Mouse (Mus musculus) cerebellum, adult 9-11 months (tissue): ENCODE data around the gene BC107364.
"Not testable (repeated sequence)": the region's sequence is repeated elsewhere in the genome, so short reads cannot be mapped to it uniquely, and the experiment has no call there.

ENCODE experiments used
- DNase-seq: peaks from one replicate; pipeline ENCODE4 v3.0.0; 2022

BC107364 gene

GRCm38 (mm10) chr3:96449762-96450585 lies 2.1 kb downstream of the BC107364 start:
- not testable (repeated sequence) for DNase-seq

GRCm38 (mm10) chr3:96445436-96445835 lies 6.7 kb downstream of the BC107364 start:
- DNase-seq, result no peak

- peak; percentile 55 for DNase-seq
Observed at GRCm38 (mm10) chr3:96440578-96440977, 11.5 kb downstream of the BC107364 start.

DNA sequence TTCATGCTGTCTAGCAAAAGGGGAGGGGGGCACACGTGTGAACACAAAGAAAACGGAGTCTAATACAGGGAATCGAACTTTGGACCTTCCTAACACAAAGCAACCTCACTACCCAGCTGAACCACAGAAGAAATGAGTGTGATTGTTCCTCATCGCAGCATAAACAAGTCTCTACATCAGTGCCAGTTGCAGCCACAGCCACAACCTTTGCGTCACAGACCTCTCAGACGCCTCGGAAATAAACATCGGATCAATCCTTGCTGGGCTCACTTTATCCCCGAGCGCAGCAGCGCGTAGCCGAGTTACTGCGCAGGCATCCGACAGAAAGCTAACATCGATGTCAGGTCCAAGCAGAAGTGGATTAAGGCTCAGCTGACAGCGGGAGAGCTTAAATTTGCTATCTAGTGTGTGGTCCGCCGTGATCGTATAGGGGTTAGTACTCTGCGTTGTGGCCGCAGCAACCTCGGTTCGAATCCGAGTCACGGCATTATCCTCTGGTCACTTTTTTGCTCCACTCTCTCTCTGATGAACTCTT lies 16.5 kb downstream of the BC107364 start:
- no peak for DNase-seq

DNA sequence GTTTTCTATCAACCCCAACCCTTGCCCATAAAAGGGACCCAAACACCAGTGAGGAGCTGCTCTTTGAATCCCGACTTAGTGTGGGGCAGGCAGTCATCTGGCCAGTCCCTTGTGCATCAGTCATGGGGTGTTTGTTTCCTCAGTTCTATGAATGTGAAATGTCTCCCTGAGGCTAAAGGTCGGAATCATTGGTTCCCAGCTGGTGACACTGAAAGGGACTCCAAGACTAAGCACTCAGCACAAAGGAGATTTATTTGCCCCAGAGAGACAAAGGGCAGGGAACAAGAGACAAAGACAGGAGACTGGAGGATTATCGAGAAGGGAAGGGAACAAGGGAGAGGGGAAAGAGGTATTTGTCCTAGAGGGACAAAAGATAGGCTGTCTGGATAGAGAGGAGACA lies 19.9 kb downstream of the BC107364 start:
- DNase-seq, result no peak

GRCm38 (mm10) chr3:96429819-96430132 lies 22.3 kb downstream of the BC107364 start:
- no peak for DNase-seq

- no peak for DNase-seq
Observed at GRCm38 (mm10) chr3:96428941-96429818, 22.9 kb downstream of the BC107364 start.

- DNase-seq, result no peak
Observed at GRCm38 (mm10) chr3:96427761-96428462, 24.2 kb downstream of the BC107364 start.

- DNase-seq, result no peak
Observed at GRCm38 (mm10) chr3:96427311-96427710, 24.8 kb downstream of the BC107364 start.

DNA sequence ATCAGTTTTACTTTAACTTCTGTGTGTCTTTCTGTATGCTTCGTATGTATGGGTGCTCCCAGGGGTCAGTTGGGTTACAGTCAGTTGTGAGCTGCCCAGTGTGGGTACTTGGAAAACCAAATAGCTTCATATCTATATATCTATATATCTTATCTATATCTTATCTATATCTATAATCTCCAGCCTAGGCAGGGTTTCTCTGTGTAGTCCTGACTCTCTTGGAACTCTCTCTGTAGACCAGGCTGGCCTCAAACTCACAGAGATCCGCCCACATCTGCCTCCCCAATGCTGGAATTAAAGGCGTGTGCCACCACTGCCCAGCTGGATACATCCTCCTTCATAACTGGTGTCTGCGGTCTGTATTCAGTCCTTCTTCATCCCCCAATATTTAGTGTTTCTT lies 25.8 kb downstream of the BC107364 start:
- DNase-seq, result no peak

GRCm38 (mm10) chr3:96424447-96424846 lies 27.7 kb downstream of the BC107364 start:
- DNase-seq, result not testable (repeated sequence)

DNA sequence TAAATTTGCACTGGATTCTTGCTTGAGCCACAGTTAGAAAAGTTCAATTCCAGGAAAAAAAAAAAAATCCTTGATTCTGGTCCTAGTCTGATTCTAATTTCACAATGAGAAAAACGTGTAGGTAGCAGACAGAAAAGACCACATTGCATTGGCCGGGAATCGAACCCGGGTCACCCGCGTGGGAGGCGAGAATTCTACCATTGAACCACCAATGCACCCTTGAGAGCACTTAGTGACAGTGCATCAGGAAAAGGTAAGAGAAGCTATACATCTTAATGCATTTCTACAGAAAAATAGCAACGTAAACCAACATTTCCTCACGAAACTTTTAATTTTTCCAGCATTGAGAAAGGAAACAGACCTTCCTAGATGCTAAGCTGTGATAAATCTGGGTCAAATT lies 28.2 kb downstream of the BC107364 start:
- DNase-seq, result no peak

DNA sequence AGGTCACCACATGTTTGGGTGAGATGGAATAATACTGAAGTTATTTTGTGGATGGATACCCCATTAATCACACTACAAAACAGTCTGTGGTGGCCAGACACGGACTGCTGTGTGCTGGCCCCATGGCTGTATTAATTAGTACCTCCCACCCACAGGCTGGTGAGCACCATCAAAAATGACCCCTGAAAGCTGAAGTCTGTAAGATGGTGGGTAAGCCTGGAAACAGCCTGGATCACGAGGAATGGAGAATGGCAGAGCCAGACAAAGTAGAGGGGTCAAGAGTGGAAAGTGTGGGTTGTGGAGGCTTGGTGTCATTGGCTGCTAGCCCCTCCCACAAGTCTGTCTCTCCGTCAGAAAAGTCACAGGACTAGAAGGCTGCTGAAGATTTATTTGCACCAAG lies 31.3 kb downstream of the BC107364 start:
- DNase-seq, result no peak

GRCm38 (mm10) chr3:96418902-96419301 lies 33.2 kb downstream of the BC107364 start:
- not testable (repeated sequence) for DNase-seq

- DNase-seq, result no peak
Observed at GRCm38 (mm10) chr3:96417850-96418815, 34.0 kb downstream of the BC107364 start.

GRCm38 (mm10) chr3:96416595-96416994 lies 35.5 kb downstream of the BC107364 start:
- no peak for DNase-seq

GRCm38 (mm10) chr3:96416056-96416455 lies 36.0 kb downstream of the BC107364 start:
- DNase-seq, result no peak

DNA sequence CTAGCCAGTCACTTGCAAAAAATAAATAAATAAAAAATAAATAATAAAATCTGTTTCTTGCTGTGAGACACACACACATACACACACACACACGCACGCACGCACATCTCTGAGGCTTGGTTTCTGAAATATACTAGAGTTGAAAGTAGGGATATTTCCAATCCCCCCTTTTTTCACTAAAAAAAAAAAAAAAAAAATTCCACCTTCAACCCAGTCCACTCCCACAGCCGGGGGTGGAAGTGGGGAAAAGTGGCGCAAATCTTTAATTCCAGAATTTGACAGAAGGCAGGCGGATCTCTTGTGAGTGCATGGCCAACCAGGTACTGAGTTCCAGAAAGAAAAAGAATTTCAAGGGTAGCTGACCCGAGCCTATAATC lies 37.2 kb downstream of the BC107364 start:
- no peak for DNase-seq

DNA sequence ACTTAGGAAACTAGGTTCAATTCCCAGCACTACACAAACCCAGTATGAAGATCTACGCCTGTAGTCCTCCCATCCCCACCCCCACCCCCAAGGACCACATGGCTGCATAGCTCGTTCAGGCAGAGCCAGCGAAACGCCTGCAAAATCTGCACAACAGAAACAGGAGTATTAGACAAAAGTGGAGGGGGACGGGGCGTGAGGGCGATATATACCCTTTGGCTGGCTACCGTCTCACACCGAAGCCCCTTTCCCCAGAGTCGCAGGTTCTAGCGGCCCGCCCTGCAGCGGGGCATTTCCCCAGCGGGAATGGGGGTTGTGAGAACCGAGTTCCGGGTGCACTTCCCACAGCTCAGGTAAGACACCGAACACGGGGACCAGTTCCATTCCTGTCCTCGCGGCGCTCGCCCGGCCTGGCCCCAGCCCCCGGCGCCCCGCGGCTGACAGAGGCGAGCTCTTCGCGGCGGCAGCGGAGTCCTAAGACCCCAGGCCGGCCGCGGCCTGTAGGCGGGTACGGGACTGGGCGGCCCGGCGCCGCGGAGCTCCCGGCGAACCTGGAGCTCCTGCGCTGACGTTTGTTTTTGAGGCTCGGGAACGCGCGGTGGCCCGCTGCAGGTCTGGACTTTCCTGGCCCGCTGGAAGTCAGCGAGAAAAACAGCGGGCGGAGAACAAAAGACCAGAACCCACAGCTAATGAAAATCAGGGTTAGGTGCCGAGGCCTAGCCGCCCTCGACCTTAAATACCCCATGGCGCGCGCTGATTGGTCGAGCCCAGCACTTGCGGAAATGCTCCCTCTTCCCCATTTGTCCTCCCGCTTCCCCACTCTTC lies 37.8 kb downstream of the BC107364 start:
- DNase-seq, result peak; percentile 19

- no peak for DNase-seq
Observed at GRCm38 (mm10) chr3:96413581-96414125, 38.5 kb downstream of the BC107364 start.

DNA sequence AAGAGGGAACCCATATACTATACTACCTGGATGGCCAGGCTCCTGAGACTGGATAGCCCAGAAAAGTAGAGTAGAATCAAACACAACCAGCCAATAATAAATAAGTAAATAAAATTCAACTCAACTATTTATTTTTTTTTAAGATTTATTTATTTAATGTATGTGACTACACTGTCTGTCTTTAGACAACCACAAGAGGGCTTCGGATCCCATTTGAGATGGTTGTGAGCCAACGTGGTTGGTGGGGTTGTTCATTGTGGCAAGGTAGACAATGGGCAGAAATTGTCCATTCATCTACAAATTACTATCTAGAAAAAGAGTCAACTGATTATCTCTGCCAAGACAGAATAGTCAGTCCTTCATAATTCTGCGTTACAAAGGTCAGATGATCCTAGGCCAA lies 40.3 kb downstream of the BC107364 start:
- no peak for DNase-seq
